Mouse (Mus musculus) neural tube, embryonic 11.5 days (tissue): Measurements from ENCODE around the gene Lrrc43. TPM values are rescaled to one million over a fixed set of nuclear protein-coding genes. Genes with fewer than 3 reads are reported as not detected.
A peak's percentile ranks its signal among the peaks of the same experiment; 100 is the strongest.
"Not testable (repeated sequence)": the region's sequence is repeated elsewhere in the genome, so short reads cannot be mapped to it uniquely, and the experiment has no call there.

ENCODE experiments used
- ATAC-seq: fragments of 200-750 bp; cut with Nextera tagmentation; 2 replicates; pipeline ENCODE4 v1.8.0; 2017; ENCODE audit warnings: moderate number of reproducible peaks, mild to moderate bottlenecking, moderate TSS enrichment, moderate library complexity; ENCODE audit not compliant: insufficient read depth, low FRiP score, low TSS enrichment
- DNase-seq: peaks from one replicate; pipeline ENCODE4 v3.0.0-alpha.2; 2015; ENCODE audit warnings: low spot score
- H3K27ac ChIP-seq: fragments of 300-500 bp; sonication (generic); 2 replicates; pipeline ENCODE4 v1.5.1; 2014; ENCODE audit warnings: low read depth, mild to moderate bottlenecking, low read length
- H3K27me3 ChIP-seq: fragments of 300-500 bp; sonication (generic); 2 replicates; pipeline ENCODE4 v1.6.1; 2014; ENCODE audit warnings: mild to moderate bottlenecking, low read length, mixed read lengths; ENCODE audit not compliant: control insufficient read depth, insufficient read depth
- H3K36me3 ChIP-seq: fragments of 300-500 bp; sonication (generic); 2 replicates; pipeline ENCODE4 v1.6.1; 2014; ENCODE audit warnings: mild to moderate bottlenecking, low read length, moderate library complexity, mixed read lengths; ENCODE audit not compliant: control insufficient read depth, insufficient read depth
- H3K4me1 ChIP-seq: fragments of 300-500 bp; sonication (generic); 2 replicates; pipeline ENCODE4 v1.6.1; 2014; ENCODE audit warnings: low read length, mixed read lengths; ENCODE audit not compliant: control insufficient read depth, insufficient read depth
- H3K4me2 ChIP-seq: fragments of 300-500 bp; sonication (generic); 2 replicates; pipeline ENCODE4 v1.6.1; 2014; ENCODE audit warnings: low read depth, mild to moderate bottlenecking, moderate library complexity
- H3K4me3 ChIP-seq: fragments of 300-500 bp; sonication (generic); 2 replicates; pipeline ENCODE4 v1.5.1; 2014; ENCODE audit warnings: low read depth, low read length
- H3K9ac ChIP-seq: fragments of 300-500 bp; sonication (generic); 2 replicates; pipeline ENCODE4 v1.6.1; 2014; ENCODE audit warnings: mild to moderate bottlenecking, low read length
- H3K9me3 ChIP-seq: fragments of 300-500 bp; sonication (generic); 2 replicates; pipeline ENCODE4 v1.6.1; 2016; ENCODE audit warnings: low read length; ENCODE audit not compliant: control insufficient read depth
- WGBS: fragments of 180-500 bp; shearing (Covaris S2); extraction: QIAGEN DNeasy Blood & Tissue Kit; methylation state at CpG from one replicate; pipeline ENCODE4 v1.1.7; 2014; 5-methylcytosine and 5-hydroxymethylcytosine counted together
- polyA plus RNA-seq: library from polyadenylated mRNA; unstranded; fragments of >200 nt; fragmentation: Nextera tagmentation; extraction: Ambion mirVana; gene quantifications from 2 replicates; pipeline ENCODE4 v1.2.1, GENCODE M21; 2014

Lrrc43 gene
- polyA plus RNA-seq, 1 experiment from 2014 or later, result not detected

GRCm38 (mm10) chr5:123508921-123509320 lies 19.8 kb downstream of the Lrrc43 start:
- peak overlapping the region; percentile 77 for H3K4me2 ChIP-seq
- H3K9me3 ChIP-seq, result no peaks in the 10 kb centered on the region
- peak; percentile 35 for DNase-seq
- H3K36me3 ChIP-seq, result peaks cover 7% of the 10 kb centered on the region; the same call in 1 of the 2 replicates
- no peak for ATAC-seq
- 8% methylated on average over 12 of the region's 12 CpGs for WGBS
- H3K4me1 ChIP-seq, result no peaks in the 10 kb centered on the region
- H3K4me3 ChIP-seq, result peak overlapping the region; percentile 56
- H3K9ac ChIP-seq, result peak overlapping the region; percentile 55
- 0 out of 2 replicates have a peak, but pooled peaks cover 2% of the 10 kb centered on the region for H3K27me3 ChIP-seq
- no peak overlapping the region for H3K27ac ChIP-seq

GRCm38 (mm10) chr5:123510160-123510559 lies 21.1 kb downstream of the Lrrc43 start, which contains the start of gene B3gnt4:
Gene B3gnt4 (plus strand): TSS chr5:123510460.
- Histone ChIP-seq H3K9ac (no peak within 1 kb of the TSS), H3K27me3 (0 out of 2 replicates have a peak, but pooled peaks cover 2% of the 10 kb centered on the region), H3K9me3 (no peaks in the 10 kb centered on the region), H3K27ac (no peak within 1 kb of the TSS), H3K4me3 (no peak within 1 kb of the TSS), H3K4me1 (no peaks in the 10 kb centered on the region), H3K4me2 (no peak within 1 kb of the TSS), H3K36me3 (peaks cover 7% of the 10 kb centered on the region; the same call in 1 of the 2 replicates)
- no peak for ATAC-seq
- WGBS, result 90% methylated on average over 5 of the region's 5 CpGs
- DNase-seq, result no peak

GRCm38 (mm10) chr5:123511426-123511825 lies 22.3 kb downstream of the Lrrc43 start:
- ATAC-seq, H3K9me3 ChIP-seq, H3K4me2 ChIP-seq, H3K36me3 ChIP-seq, H3K4me1 ChIP-seq, DNase-seq, H3K9ac ChIP-seq, H3K27ac ChIP-seq, H3K27me3 ChIP-seq, H3K4me3 ChIP-seq: not testable (repeated sequence)
- WGBS, result 88% methylated on average over 3 of the region's 3 CpGs

- no peak overlapping the region for H3K4me3 ChIP-seq
- H3K27me3 ChIP-seq, result 0 out of 2 replicates have a peak, but pooled peaks cover 2% of the 10 kb centered on the region
- H3K4me2 ChIP-seq, result no peak overlapping the region
- no peak overlapping the region for H3K9ac ChIP-seq
- H3K4me1 ChIP-seq, result no peaks in the 10 kb centered on the region
- DNase-seq, result no peak
- H3K27ac ChIP-seq, result no peak overlapping the region
- peaks cover 10% of the 10 kb centered on the region for H3K36me3 ChIP-seq
- 79% methylated on average over 3 of the region's 3 CpGs for WGBS
- no peaks in the 10 kb centered on the region for H3K9me3 ChIP-seq
- ATAC-seq, result no peak
Observed at GRCm38 (mm10) chr5:123512102-123512501, 23.0 kb downstream of the Lrrc43 start.

GRCm38 (mm10) chr5:123514871-123515270 lies 25.8 kb downstream of the Lrrc43 start:
- H3K9me3 ChIP-seq, result no peaks in the 10 kb centered on the region
- no peak for DNase-seq
- no peaks in the 10 kb centered on the region for H3K4me1 ChIP-seq
- H3K36me3 ChIP-seq, result peaks cover 10% of the 10 kb centered on the region
- WGBS, result 88% methylated on average over 5 of the region's 5 CpGs
- H3K4me2 ChIP-seq, result no peak overlapping the region
- H3K27ac ChIP-seq, result no peak overlapping the region
- no peak overlapping the region for H3K9ac ChIP-seq
- no peak overlapping the region for H3K4me3 ChIP-seq
- no peaks in the 10 kb centered on the region for H3K27me3 ChIP-seq
- ATAC-seq, result no peak

GRCm38 (mm10) chr5:123520666-123521065 lies 31.6 kb downstream of the Lrrc43 start:
- Histone ChIP-seq H3K4me1 (peaks cover 5% of the 10 kb centered on the region; the same call in 1 of the 2 replicates), H3K9me3 (no peaks in the 10 kb centered on the region), H3K4me2 (no peak overlapping the region), H3K36me3 (no peaks in the 10 kb centered on the region; the same call in none of the 2 replicates), H3K9ac (no peak overlapping the region), H3K27ac (no peak overlapping the region), H3K4me3 (no peak overlapping the region), H3K27me3 (no peaks in the 10 kb centered on the region)
- no peak for ATAC-seq
- WGBS, result 89% methylated on average over 9 of the region's 9 CpGs
- DNase-seq, result no peak

- peaks cover 5% of the 10 kb centered on the region; the same call in 1 of the 2 replicates for H3K4me1 ChIP-seq
- no peak overlapping the region for H3K4me2 ChIP-seq
- no peaks in the 10 kb centered on the region for H3K9me3 ChIP-seq
- DNase-seq (no peak), ATAC-seq (no peak)
- no peak overlapping the region for H3K4me3 ChIP-seq
- no peaks in the 10 kb centered on the region; the same call in none of the 2 replicates for H3K36me3 ChIP-seq
- H3K9ac ChIP-seq, result no peak overlapping the region; the same call in 1 of the 2 replicates
- no peaks in the 10 kb centered on the region for H3K27me3 ChIP-seq
- H3K27ac ChIP-seq, result no peak overlapping the region
- WGBS, result 89% methylated on average over 1 of the region's 1 CpGs
Observed at GRCm38 (mm10) chr5:123521621-123522020, 32.5 kb downstream of the Lrrc43 start.

GRCm38 (mm10) chr5:123522166-123522565 lies 33.1 kb downstream of the Lrrc43 start:
- no peak for ATAC-seq
- no peaks in the 10 kb centered on the region for H3K27me3 ChIP-seq
- DNase-seq, result no peak
- no peaks in the 10 kb centered on the region for H3K9me3 ChIP-seq
- 77% methylated on average over 1 of the region's 1 CpGs for WGBS
- no peaks in the 10 kb centered on the region; the same call in 1 of the 2 replicates for H3K36me3 ChIP-seq
- no peak overlapping the region for H3K4me2 ChIP-seq
- no peak overlapping the region for H3K4me3 ChIP-seq
- no peak overlapping the region for H3K9ac ChIP-seq
- H3K27ac ChIP-seq, result no peak overlapping the region
- H3K4me1 ChIP-seq, result peaks cover 5% of the 10 kb centered on the region; the same call in 1 of the 2 replicates

- peak; percentile 97 for ATAC-seq
- Histone ChIP-seq H3K27me3 (no peaks in the 10 kb centered on the region), H3K27ac (peak within 1 kb of the TSS; percentile 56; the same call in 1 of the 2 replicates), H3K4me1 (peaks cover 5% of the 10 kb centered on the region; the same call in 1 of the 2 replicates), H3K36me3 (no peaks in the 10 kb centered on the region; the same call in 1 of the 2 replicates), H3K4me3 (peak within 1 kb of the TSS; percentile 95), H3K4me2 (peak within 1 kb of the TSS; percentile 72), H3K9me3 (no peaks in the 10 kb centered on the region), H3K9ac (peak within 1 kb of the TSS; percentile 82)
- DNase-seq, result peak; percentile 99
- under 1% methylated on average over 78 of the region's 82 CpGs for WGBS
Observed at GRCm38 (mm10) chr5:123523692-123524392, 34.7 kb downstream of the Lrrc43 start, which contains the start of gene Diablo. Gene Diablo (minus strand): TSS chr5:123524176.
